Mouse (Mus musculus): ENCODE data around the gene Higd1b.

The Higd1b gene

GRCm38 (mm10) chr11:102834219-102834618 lies 1.4 kb upstream of the Higd1b start:
- in situ Hi-C loops (cut with MboI; ENCODE audit: low pct_unique_long_range_greater_than_20kb in 1 of 2, low sequenced_read_pairs in 2 of 2, unreplicated experiment in 1 of 2), result no loop called here

- in situ Hi-C loops (cut with MboI; ENCODE audit: low pct_unique_long_range_greater_than_20kb in 1 of 2, low sequenced_read_pairs in 2 of 2, unreplicated experiment in 1 of 2), result no loop called here
These were observed 497 bp downstream of the Higd1b start for GRCm38 (mm10) chr11:102836146-102836545.

GRCm38 (mm10) chr11:102837385-102837784 lies 1.7 kb downstream of the Higd1b start:
- in situ Hi-C loops (cut with MboI; ENCODE audit: low pct_unique_long_range_greater_than_20kb in 1 of 2, low sequenced_read_pairs in 2 of 2, unreplicated experiment in 1 of 2), result no loop called here

- in situ Hi-C loops (cut with MboI; ENCODE audit: low pct_unique_long_range_greater_than_20kb in 1 of 2, low sequenced_read_pairs in 2 of 2, unreplicated experiment in 1 of 2), result no loop called here
These were observed 2.5 kb downstream of the Higd1b start for GRCm38 (mm10) chr11:102838126-102838525.

- in situ Hi-C loops (cut with MboI; ENCODE audit: low pct_unique_long_range_greater_than_20kb in 1 of 2, low sequenced_read_pairs in 2 of 2, unreplicated experiment in 1 of 2), result no loop called here
These were observed 3.0 kb downstream of the Higd1b start for GRCm38 (mm10) chr11:102838616-102839150.

- in situ Hi-C loops (cut with MboI; ENCODE audit: low pct_unique_long_range_greater_than_20kb in 1 of 2, low sequenced_read_pairs in 2 of 2, unreplicated experiment in 1 of 2), result loop anchor here in 1 of 2 experiments (5.0 kb wide), 1 partner anchor 69 kb away; no protein-coding TSS in a partner anchor
These were observed 10.3 kb downstream of the Higd1b start for GRCm38 (mm10) chr11:102845926-102846325.

- in situ Hi-C loops (cut with MboI; ENCODE audit: low pct_unique_long_range_greater_than_20kb in 1 of 2, low sequenced_read_pairs in 2 of 2, unreplicated experiment in 1 of 2), result loop anchor here in 1 of 2 experiments (5.0 kb wide), 1 partner anchor 75 kb away; no protein-coding TSS in a partner anchor
These were observed 16.2 kb downstream of the Higd1b start for GRCm38 (mm10) chr11:102851883-102852282.

- in situ Hi-C loops (cut with MboI; ENCODE audit: low pct_unique_long_range_greater_than_20kb in 1 of 2, low sequenced_read_pairs in 2 of 2, unreplicated experiment in 1 of 2), result loop anchor here in 1 of 2 experiments (5.0 kb wide), 1 partner anchor 76 kb away; no protein-coding TSS in a partner anchor
These were observed 18.1 kb downstream of the Higd1b start for GRCm38 (mm10) chr11:102853760-102854159.

- in situ Hi-C loops (cut with MboI; ENCODE audit: low pct_unique_long_range_greater_than_20kb in 1 of 2, low sequenced_read_pairs in 2 of 2, unreplicated experiment in 1 of 2), result no loop called here
These were observed 20.3 kb downstream of the Higd1b start for GRCm38 (mm10) chr11:102855941-102856340.

GRCm38 (mm10) chr11:102858951-102859350 lies 23.3 kb downstream of the Higd1b start:
- in situ Hi-C loops (cut with MboI; ENCODE audit: low pct_unique_long_range_greater_than_20kb in 1 of 2, low sequenced_read_pairs in 2 of 2, unreplicated experiment in 1 of 2), result no loop called here

- in situ Hi-C loops (cut with MboI; ENCODE audit: low pct_unique_long_range_greater_than_20kb in 1 of 2, low sequenced_read_pairs in 2 of 2, unreplicated experiment in 1 of 2), result no loop called here
These were observed 24.3 kb downstream of the Higd1b start for GRCm38 (mm10) chr11:102859933-102860332.

- in situ Hi-C loops (cut with MboI; ENCODE audit: low pct_unique_long_range_greater_than_20kb in 1 of 2, low sequenced_read_pairs in 2 of 2, unreplicated experiment in 1 of 2), result no loop called here
These were observed 28.6 kb downstream of the Higd1b start for GRCm38 (mm10) chr11:102864272-102864671.

GRCm38 (mm10) chr11:102874801-102875334 lies 39.2 kb downstream of the Higd1b start:
- in situ Hi-C loops (cut with MboI; ENCODE audit: low pct_unique_long_range_greater_than_20kb in 1 of 2, low sequenced_read_pairs in 2 of 2, unreplicated experiment in 1 of 2), result no loop called here

GRCm38 (mm10) chr11:102879558-102879957 lies 43.9 kb downstream of the Higd1b start:
- in situ Hi-C loops (cut with MboI; ENCODE audit: low pct_unique_long_range_greater_than_20kb in 1 of 2, low sequenced_read_pairs in 2 of 2, unreplicated experiment in 1 of 2), result no loop called here

GRCm38 (mm10) chr11:102880585-102881313 lies 45.1 kb downstream of the Higd1b start, which contains the start of the genes Eftud2 and Ccdc103:
Gene Eftud2 (minus strand): TSS chr11:102880985.
Gene Ccdc103 (plus strand): TSS chr11:102881204.
- in situ Hi-C loops (cut with MboI; ENCODE audit: low pct_unique_long_range_greater_than_20kb in 1 of 2, low sequenced_read_pairs in 2 of 2, unreplicated experiment in 1 of 2), result no loop called here

- in situ Hi-C loops (cut with MboI; ENCODE audit: low pct_unique_long_range_greater_than_20kb in 1 of 2, low sequenced_read_pairs in 2 of 2, unreplicated experiment in 1 of 2), result no loop called here
These were observed 45.9 kb downstream of the Higd1b start for GRCm38 (mm10) chr11:102881314-102882198.

- in situ Hi-C loops (cut with MboI; ENCODE audit: low pct_unique_long_range_greater_than_20kb in 1 of 2, low sequenced_read_pairs in 2 of 2, unreplicated experiment in 1 of 2), result no loop called here
These were observed 49.1 kb downstream of the Higd1b start, which contains the start of gene Fam187a for GRCm38 (mm10) chr11:102884616-102885219. Gene Fam187a (plus strand): TSS chr11:102885169.

- in situ Hi-C loops (cut with MboI; ENCODE audit: low pct_unique_long_range_greater_than_20kb in 1 of 2, low sequenced_read_pairs in 2 of 2, unreplicated experiment in 1 of 2), result no loop called here
These were observed 51.8 kb downstream of the Higd1b start for GRCm38 (mm10) chr11:102887433-102887832.
